Mouse (Mus musculus) forebrain, embryonic 11.5 days (tissue): ENCODE data around the gene Serpina1f. TPM values are rescaled to one million over a fixed set of nuclear protein-coding genes. Genes with fewer than 3 reads are reported as not detected.

Experiments
- ATAC-seq: fragments of 200-750 bp; cut with Nextera tagmentation; replicated peaks from 2 replicates; pipeline ENCODE4 v1.8.0; 2017; ENCODE audit warnings: moderate TSS enrichment; ENCODE audit not compliant: low FRiP score
- DNase-seq: peaks from one replicate; pipeline ENCODE4 v3.0.0-alpha.2; 2017; ENCODE audit warnings: low spot score
- H3K27ac ChIP-seq: fragments of 300-500 bp; sonication (generic); 2 replicates; pipeline ENCODE4 v1.5.1; 2014; ENCODE audit warnings: low read depth, low read length
- H3K27me3 ChIP-seq: fragments of 300-500 bp; sonication (generic); 2 replicates; pipeline ENCODE4 v1.6.1; 2014; ENCODE audit warnings: mild to moderate bottlenecking, low read length, mixed read lengths; ENCODE audit not compliant: control insufficient read depth, insufficient read depth
- H3K36me3 ChIP-seq: fragments of 300-500 bp; sonication (generic); 2 replicates; pipeline ENCODE4 v1.6.1; 2014; ENCODE audit warnings: mild to moderate bottlenecking, low read length, moderate library complexity, mixed read lengths; ENCODE audit not compliant: control insufficient read depth, insufficient read depth
- H3K4me1 ChIP-seq: fragments of 300-500 bp; sonication (generic); replicated peaks from 2 replicates; pipeline ENCODE4 v1.6.1; 2014; ENCODE audit warnings: low read length, mixed read lengths; ENCODE audit not compliant: control insufficient read depth, insufficient read depth
- H3K4me2 ChIP-seq: fragments of 300-500 bp; sonication (generic); 2 replicates; pipeline ENCODE4 v1.6.1; 2014; ENCODE audit warnings: low read depth, mild to moderate bottlenecking, low read length, moderate library complexity, mixed read lengths; ENCODE audit not compliant: severe bottlenecking
- H3K4me3 ChIP-seq: fragments of 300-500 bp; sonication (generic); 2 replicates; pipeline ENCODE4 v1.5.1; 2014; ENCODE audit warnings: low read depth, low read length
- H3K9ac ChIP-seq: fragments of 300-500 bp; sonication (generic); 2 replicates; pipeline ENCODE4 v1.6.1; 2014; ENCODE audit warnings: low read length
- H3K9me3 ChIP-seq: fragments of 300-500 bp; sonication (generic); 2 replicates; pipeline ENCODE4 v1.6.1; 2016; ENCODE audit warnings: low read length, mixed read lengths; ENCODE audit not compliant: control insufficient read depth
- WGBS: fragments of 180-500 bp; shearing (Covaris S2); extraction: QIAGEN DNeasy Blood & Tissue Kit; methylation state at CpG from one replicate; pipeline ENCODE4 v1.1.7; 2014; 5-methylcytosine and 5-hydroxymethylcytosine counted together
- polyA plus RNA-seq: library from polyadenylated mRNA; unstranded; fragments of >200 nt; fragmentation: Nextera tagmentation; extraction: Ambion mirVana; gene quantifications from 2 replicates; pipeline ENCODE4 v1.2.1, GENCODE M21; 2014

The Serpina1f gene
- polyA plus RNA-seq, 1 experiment from 2014 or later: not detected

GRCm38 (mm10) chr12:103657991-103658390, 37.3 kb downstream of the Serpina1f start:
- Histone ChIP-seq H3K36me3 (no peaks in the 10 kb centered on the region), H3K27ac (no peak overlapping the region), H3K9ac (no peak overlapping the region), H3K4me1 (no peaks in the 10 kb centered on the region), H3K4me2 (no peak overlapping the region), H3K27me3 (no peaks in the 10 kb centered on the region), H3K4me3 (no peak overlapping the region), H3K9me3 (no peaks in the 10 kb centered on the region)
- ATAC-seq (no peak), DNase-seq (no peak)
- WGBS: 88% methylated on average over 10 of the region's 10 CpGs

- ATAC-seq (no peak), DNase-seq (no peak)
- Histone ChIP-seq H3K9me3 (no peaks in the 10 kb centered on the region), H3K27ac (no peak within 1 kb of the TSS), H3K9ac (no peak within 1 kb of the TSS), H3K4me1 (no peaks in the 10 kb centered on the region), H3K4me3 (no peak within 1 kb of the TSS), H3K36me3 (no peaks in the 10 kb centered on the region), H3K4me2 (no peak within 1 kb of the TSS), H3K27me3 (no peaks in the 10 kb centered on the region)
- WGBS: 83% methylated on average over 9 of the region's 9 CpGs
Measured at GRCm38 (mm10) chr12:103656848-103657626, 38.3 kb downstream of the Serpina1f start, which contains the start of gene Serpina6. TSS of gene Serpina6 (minus strand) at chr12:103657212.

DNA sequence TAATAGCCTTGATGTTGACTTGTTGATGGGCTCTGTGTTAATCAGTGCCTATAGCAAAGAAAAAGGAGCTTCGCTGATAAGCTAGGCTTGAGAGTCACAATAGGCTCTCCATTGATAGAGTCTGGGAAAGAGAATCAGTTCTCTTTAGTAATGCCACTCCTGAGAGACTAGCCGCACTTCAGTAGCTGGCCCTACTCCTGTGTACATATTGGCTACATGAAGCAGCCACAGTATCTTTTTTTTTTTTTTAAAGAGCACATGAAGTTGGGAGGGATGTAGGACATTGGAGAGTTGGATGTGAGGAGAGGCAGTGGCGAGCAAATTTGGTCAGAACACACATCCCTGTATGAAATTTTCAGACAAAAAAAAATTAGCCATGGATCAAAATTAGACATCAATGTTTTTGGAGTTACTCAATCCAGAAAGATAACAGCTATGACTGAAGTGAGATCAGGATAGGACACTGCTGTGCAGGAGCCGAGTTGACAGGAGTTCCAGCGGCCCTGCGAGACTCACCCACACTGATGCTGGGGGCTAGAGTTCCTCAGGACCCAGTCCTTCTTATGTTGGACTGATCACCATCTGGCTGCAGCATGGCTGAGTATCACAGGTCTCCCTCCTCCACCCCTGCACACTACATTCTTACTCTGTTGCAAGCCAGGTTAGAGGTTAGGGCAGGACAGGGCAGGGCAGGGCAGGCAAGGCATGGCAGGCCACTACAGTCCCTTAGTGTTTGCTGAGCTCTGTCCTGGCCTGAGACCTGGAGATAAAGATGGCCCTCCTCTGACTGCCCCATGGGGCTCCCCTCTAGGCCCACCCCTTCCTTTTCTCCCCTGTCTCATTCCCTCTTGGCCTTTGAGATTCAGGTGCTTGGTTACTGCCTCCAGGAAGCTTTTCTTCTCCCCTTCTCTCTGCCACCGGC, 39.9 kb downstream of the Serpina1f start:
- Histone ChIP-seq H3K4me2 (no peak overlapping the region), H3K27me3 (no peaks in the 10 kb centered on the region), H3K4me1 (no peaks in the 10 kb centered on the region), H3K4me3 (no peak overlapping the region), H3K9me3 (no peaks in the 10 kb centered on the region), H3K27ac (no peak overlapping the region), H3K9ac (no peak overlapping the region), H3K36me3 (no peaks in the 10 kb centered on the region)
- ATAC-seq: no peak
- no peak for DNase-seq
- 85% methylated on average over 7 of the region's 7 CpGs for WGBS

- Histone ChIP-seq H3K36me3 (no peaks in the 10 kb centered on the region), H3K9ac (no peak overlapping the region), H3K4me3 (no peak overlapping the region), H3K9me3 (no peaks in the 10 kb centered on the region), H3K4me1 (no peaks in the 10 kb centered on the region), H3K27me3 (no peaks in the 10 kb centered on the region), H3K4me2 (no peak overlapping the region), H3K27ac (no peak overlapping the region)
- DNase-seq (no peak), ATAC-seq (no peak)
- WGBS: 96% methylated on average over 2 of the region's 2 CpGs
Measured at GRCm38 (mm10) chr12:103653836-103654235, 41.5 kb downstream of the Serpina1f start.

GRCm38 (mm10) chr12:103646314-103646713, 49.0 kb downstream of the Serpina1f start:
- Histone ChIP-seq H3K9me3 (no peaks in the 10 kb centered on the region), H3K27ac (no peak overlapping the region), H3K9ac (no peak overlapping the region), H3K4me3 (no peak overlapping the region), H3K27me3 (no peaks in the 10 kb centered on the region), H3K36me3 (no peaks in the 10 kb centered on the region), H3K4me2 (no peak overlapping the region), H3K4me1 (no peaks in the 10 kb centered on the region)
- DNase-seq (no peak), ATAC-seq (no peak)
- 88% methylated on average over 2 of the region's 2 CpGs for WGBS

DNA sequence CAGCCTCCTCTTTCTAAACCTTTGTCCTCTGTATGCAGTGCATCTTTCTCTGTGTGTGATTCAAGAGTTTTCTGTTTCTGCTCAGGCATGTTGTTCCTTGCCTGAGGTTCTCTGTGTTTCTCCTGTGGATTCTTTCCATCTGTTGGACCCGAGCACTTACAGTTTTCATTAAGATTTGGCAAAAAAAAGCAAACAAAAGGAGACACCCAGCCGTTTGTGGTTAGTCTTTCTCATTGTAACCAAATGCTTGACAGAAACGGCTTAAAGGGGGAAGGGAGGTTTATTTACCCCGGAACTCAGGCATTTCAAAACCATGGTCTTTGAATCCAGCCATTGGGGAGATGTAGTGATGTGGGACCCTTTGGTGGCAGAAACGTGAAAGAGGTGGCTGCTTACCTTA, 50.7 kb downstream of the Serpina1f start:
- H3K9ac ChIP-seq: no peak overlapping the region
- no peak for ATAC-seq
- 40% methylated on average over 5 of the region's 5 CpGs for WGBS
- no peak overlapping the region for H3K27ac ChIP-seq
- H3K36me3 ChIP-seq: no peaks in the 10 kb centered on the region
- no peaks in the 10 kb centered on the region for H3K27me3 ChIP-seq
- no peak overlapping the region for H3K4me3 ChIP-seq
- no peaks in the 10 kb centered on the region for H3K4me1 ChIP-seq
- H3K9me3 ChIP-seq: no peaks in the 10 kb centered on the region
- H3K4me2 ChIP-seq: no peak overlapping the region
- no peak for DNase-seq

- Histone ChIP-seq H3K4me3 (no peak overlapping the region), H3K9ac (no peak overlapping the region), H3K36me3 (no peaks in the 10 kb centered on the region), H3K4me1 (no peaks in the 10 kb centered on the region), H3K27me3 (no peaks in the 10 kb centered on the region), H3K4me2 (no peak overlapping the region), H3K27ac (no peak overlapping the region), H3K9me3 (no peaks in the 10 kb centered on the region)
- ATAC-seq (no peak), DNase-seq (no peak)
- 86% methylated on average over 3 of the region's 3 CpGs for WGBS
Measured at GRCm38 (mm10) chr12:103643818-103644217, 51.5 kb downstream of the Serpina1f start.

GRCm38 (mm10) chr12:103643336-103643735, 52.0 kb downstream of the Serpina1f start:
- ATAC-seq: peak; percentile 73

More at GRCm38 (mm10) chr12:103643336-103643735, 52.0 kb downstream of the Serpina1f start:
- Histone ChIP-seq H3K9me3 (no peaks in the 10 kb centered on the region), H3K36me3 (no peaks in the 10 kb centered on the region), H3K27ac (no peak overlapping the region), H3K4me3 (no peak overlapping the region), H3K27me3 (no peaks in the 10 kb centered on the region), H3K4me1 (no peaks in the 10 kb centered on the region), H3K9ac (no peak overlapping the region), H3K4me2 (no peak overlapping the region)
- WGBS: 0% methylated on average over 2 of the region's 2 CpGs
- DNase-seq: peak; percentile 87
